Mouse (Mus musculus) 3T3-L1 (cell line): ENCODE data around the gene Rfpl4.
A peak's percentile ranks its signal among the peaks of the same experiment; 100 is the strongest.
"Not testable (repeated sequence)": the region's sequence is repeated elsewhere in the genome, so short reads cannot be mapped to it uniquely, and the experiment has no call there.

Source experiments
- DNase-seq: peaks from one replicate; pipeline ENCODE4 v3.0.0-alpha.2; 2015; ENCODE audit warnings: low read depth, low spot score

Gene Rfpl4

DNA sequence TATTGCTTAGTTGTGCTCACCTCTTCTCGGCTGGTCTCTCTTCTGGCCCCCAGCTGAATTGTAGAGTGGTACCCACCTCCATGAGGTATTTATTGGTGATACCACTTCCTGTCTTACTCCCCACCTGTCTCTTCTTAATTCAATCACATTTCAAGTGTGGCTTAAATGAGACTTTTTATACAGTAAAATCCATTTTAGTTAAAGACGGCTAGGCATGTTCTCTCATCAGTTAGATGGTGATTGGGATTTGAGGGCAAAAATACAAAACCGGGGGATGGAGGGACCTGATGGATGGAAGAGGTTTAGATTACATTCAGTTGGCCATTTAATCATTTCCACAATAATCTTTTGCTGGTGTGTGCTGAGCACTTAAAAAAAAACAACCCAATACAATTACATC, at the start of gene Rfpl4:
Rfpl4 (minus strand) TSS at position 101 of the 400 bp plus-strand sequence.
- DNase-seq: no peak

DNA sequence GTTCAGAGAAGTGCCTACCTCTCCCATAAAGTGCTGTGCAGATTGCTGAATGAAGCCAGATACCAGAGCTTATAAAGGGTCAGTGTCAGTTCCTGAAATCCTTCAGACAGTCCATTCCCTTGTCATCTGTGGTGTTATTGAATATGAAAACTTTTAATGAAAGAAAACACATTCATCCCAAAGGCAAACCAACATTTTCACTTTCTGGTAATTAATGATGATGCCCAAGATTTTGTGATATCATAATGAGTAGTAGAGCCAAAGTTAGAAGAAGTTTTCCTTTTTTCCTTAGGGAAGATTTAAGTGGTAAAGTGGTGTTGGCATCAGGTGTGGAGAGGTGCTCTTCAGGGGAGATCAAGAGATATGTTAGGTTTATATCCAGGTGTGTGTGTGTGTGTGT, 32.8 kb upstream of the Rfpl4 start, which contains the start of gene Vmn1r55:
Vmn1r55 (minus strand) TSS at position 101 of the 400 bp plus-strand sequence.
- not testable (repeated sequence) for DNase-seq

DNA sequence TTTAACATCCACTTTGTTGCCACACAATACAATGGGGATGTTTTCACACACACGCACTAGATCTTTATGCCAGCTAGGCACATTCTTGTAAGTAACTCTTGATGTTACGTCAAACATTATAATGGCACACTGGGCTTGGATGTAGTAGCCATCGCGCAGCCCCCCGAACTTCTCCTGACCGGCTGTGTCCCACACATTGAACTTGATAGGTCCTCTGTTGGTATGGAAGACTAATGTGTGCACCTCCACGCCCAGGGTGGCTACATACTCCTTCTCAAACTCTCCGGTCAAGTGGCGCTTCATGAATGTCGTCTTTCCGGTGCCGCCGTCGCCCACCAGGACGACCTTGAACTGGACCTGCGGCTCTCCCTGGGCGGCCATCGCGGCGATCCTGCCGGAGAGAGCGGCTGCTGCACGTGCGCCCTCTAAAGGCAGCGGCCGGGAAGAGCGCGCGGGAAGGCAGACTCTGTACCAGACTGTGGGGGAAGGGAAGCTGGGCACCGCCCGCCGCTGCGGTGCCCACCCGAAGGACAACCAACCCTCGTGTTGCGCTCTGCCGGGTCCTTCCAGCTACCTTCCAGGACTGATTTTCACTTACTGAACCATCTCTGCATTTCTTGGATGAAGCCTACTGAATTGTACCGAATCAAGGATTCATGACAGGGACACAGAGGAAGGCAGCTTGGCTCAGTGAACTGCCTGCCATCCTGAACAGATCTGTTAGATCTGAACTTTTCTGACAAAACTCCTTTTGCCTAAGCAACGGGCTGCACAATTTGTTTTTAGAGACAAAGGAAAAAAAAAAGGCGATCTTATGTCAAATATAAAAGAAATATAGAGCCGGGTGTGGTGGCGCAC, 9.0 kb upstream of the Rfpl4 start, which contains the start of gene Rasl2-9:
Rasl2-9 (minus strand) TSS at position 402 of the 858 bp plus-strand sequence.
- DNase-seq: no peak

DNA sequence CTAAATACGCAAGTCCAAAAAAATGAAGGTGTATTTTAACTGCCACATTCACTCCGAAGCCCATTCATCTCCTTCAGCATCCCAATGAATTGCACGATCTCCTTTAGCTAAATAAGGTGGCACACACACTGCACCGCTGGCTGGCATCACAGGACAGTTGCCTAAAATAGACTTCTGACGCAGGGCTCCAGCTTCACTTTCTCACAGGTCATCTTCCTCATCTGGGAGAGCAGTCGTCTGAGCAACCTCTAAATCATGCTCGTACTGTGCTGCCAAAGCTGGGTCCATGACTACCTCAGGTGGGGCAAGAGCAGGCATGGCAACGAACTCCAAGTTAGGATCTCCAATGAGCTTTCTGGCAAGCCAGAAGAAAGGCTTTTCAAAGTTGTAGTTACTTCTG, 8.3 kb upstream of the Rfpl4 start:
- no peak for DNase-seq

DNA sequence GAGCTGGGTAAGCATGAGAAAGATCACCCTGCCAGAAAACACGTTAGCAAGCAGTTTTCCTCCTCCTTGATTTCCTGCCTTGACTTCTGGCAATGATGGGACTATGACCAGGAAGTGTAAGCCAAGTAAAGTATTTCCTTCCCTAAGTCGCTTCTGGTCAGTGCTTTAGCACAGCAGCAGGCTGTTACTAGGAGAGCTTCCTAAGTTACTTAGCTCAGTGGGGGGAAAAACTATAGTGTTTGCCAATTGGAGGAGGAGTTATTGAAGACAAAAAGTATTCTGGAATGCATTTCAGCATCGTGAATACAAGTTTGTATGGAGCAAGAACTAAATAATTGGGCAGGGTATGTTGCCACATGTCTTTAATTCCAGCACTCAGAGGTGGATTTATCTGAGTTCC, 4.0 kb downstream of the Rfpl4 start:
- DNase-seq: no peak

DNA sequence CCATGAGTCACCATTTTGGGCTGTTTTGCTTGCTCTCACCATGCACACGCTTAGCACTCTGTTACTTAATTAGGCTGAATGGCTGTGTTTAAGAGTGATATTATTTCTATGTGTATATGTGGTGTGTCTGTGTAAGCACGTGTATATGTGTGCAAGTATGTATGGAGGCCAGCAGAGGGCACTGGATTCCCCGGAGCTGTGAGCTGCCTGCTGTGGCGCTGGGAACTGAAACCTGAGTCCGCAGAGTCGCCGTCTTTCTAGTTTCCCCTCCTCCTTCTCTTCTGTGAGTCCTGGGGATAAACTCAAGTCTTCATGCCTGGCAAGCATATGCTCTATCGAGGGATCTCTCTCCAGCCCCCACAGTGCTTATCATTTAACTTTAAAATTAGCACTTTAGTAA, 7.4 kb downstream of the Rfpl4 start:
- no peak for DNase-seq

DNA sequence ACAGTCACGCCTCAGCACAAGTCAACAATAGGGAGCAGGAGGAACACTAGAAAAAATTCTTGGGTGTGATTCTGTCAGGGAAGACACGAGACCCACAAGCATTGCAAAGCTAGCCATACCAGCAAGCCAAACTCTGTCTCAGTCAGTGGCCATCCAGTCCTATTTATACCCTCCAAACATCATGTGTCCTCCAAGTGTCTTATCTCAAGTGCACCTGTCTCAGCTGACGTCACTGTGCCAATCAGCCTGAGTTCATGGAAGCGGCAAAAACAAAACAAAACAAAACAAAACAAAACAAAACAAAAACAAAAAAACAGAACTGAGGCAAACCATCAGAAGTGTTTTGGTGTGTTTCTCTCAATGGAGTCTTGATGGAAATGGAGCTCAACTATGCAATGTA, 8.5 kb downstream of the Rfpl4 start:
- no peak for DNase-seq

DNA sequence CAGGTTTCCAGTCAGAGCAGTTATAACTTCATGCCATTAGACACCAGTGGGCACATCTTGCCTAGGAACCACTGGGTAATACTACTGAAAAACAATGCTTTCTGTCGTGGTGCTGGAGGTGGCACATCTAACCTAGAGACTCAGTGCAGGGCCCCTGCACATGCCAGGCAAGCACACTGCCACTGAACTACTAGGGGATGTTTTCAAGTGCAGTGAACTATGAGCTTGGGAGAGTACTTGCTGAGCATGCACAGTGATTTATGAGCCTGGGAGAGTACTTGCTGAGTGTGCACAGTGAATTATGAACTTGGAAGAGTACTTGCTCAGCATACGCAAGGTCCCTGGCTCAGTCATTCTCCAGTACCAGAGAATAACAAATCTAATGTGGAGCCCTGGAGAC, 14.2 kb downstream of the Rfpl4 start:
- DNase-seq: no peak

DNA sequence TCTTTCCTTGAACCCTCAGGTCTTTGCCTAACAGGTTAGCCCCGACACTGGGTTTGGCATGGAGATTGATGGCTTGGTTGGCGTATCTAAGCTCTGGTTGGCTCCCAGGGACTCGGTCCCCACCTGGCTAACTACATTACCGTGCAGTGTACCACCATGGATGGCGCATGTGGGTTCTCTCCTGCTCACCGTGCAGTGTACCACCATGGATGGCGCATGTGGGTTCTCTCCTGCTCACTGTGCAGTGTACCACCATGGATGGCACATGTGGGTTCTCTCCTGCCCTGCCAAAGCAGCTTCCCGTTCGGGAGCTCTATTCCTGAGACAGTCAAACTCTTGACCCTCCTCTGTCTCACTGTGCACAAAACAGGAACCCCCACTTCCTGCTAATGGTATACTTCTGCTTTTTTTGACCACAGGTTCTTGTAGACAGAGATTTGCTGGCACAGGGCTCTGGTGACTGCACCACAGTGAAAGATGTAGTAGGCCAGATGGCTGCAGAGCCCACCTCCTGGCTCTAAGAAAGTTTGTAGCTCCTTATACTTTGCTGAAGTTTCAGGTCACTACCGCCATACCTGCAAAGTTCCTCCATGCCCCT, 15.6 kb downstream of the Rfpl4 start:
- no peak for DNase-seq

DNA sequence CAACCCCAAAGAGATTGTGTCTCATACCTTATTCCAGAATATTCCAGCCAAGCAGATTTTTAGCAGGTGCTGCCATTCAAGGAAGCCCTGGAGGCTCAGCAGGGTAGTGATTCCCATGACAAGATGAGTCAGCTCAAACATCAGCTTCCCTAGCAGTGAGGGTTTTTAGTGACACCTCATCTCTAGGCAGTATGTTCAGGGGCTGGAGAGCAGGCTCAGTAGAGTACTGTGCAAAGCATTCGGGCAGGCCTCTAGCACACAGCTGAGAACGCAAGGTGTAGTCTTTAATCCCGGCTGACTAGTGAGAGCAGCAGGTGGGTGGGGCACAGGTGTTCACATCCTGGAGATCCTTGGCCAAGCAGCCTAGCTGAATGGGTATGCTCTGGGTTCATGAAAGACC, 17.0 kb downstream of the Rfpl4 start:
- DNase-seq: peak; percentile 34

DNA sequence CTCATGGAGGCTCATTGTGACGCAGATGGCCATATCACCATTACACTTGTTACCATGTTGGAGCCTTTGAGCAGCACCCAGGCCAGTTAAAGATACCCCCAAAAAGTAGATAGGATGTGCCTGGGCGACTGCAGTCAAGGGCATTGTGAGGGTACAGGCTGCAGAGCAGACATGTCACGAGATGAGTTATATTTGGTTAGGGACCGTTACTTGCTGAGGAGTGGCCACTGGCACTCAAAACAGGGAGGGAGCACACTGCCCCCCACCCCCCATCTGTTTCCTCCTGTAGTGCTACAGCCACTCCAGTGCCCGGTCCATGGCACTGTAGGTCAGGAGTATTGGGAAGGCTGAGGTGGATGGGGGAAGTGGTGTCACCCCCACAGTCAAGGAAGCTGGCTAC, 18.0 kb downstream of the Rfpl4 start:
- DNase-seq: no peak

DNA sequence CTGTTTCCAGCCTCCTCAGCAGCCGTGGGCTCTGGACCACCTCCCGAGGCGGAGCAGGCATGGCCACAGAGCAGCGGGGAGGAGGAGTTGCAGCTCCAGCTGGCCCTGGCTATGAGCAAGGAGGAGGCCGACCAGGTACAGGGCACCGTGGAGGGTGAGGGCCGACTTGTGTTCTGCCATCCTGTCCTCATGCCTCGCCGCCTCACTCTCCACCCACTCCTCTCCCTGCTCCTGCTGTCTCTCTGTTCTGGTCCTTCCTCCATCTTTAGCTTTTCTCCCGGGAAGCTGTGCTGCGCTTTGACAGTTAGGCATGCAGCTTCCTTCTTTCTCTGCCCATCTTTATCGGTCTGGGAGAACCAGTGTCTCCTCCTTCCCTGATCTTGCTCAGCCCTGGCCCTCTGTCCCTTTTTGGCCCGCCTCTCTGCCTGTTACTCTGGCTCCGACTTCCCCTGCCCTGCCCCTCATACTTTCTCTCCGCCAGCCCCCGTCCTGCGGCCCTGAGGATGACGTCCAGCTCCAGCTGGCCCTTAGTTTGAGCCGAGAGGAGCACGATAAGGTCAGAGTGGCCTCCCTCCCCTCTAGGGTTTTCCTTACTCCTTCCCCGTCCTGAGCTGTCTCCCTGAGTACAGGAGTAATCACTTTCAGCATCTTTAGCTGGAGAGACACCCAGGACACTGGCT, 23.8 kb downstream of the Rfpl4 start:
- DNase-seq: no peak

DNA sequence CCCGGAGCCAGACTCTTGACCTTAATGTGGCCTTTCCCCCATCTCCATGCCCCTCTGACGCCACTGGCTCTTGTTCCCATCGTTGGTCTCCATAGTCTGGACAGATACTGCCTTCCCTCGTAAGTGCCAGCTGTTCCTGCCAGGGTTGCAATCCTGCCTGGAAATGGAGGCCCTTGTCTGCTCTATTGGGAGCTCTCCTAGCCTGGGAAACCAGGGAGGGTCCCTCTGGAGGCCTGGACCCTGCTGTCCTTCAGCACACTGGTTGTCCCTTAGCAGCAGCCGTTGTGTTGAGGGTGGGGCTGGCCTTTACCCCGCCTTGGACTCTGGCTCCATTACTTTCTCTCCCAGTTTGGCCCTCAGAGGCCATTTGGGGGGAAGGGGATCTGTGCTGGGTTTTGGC, 24.4 kb downstream of the Rfpl4 start:
- DNase-seq: no peak

DNA sequence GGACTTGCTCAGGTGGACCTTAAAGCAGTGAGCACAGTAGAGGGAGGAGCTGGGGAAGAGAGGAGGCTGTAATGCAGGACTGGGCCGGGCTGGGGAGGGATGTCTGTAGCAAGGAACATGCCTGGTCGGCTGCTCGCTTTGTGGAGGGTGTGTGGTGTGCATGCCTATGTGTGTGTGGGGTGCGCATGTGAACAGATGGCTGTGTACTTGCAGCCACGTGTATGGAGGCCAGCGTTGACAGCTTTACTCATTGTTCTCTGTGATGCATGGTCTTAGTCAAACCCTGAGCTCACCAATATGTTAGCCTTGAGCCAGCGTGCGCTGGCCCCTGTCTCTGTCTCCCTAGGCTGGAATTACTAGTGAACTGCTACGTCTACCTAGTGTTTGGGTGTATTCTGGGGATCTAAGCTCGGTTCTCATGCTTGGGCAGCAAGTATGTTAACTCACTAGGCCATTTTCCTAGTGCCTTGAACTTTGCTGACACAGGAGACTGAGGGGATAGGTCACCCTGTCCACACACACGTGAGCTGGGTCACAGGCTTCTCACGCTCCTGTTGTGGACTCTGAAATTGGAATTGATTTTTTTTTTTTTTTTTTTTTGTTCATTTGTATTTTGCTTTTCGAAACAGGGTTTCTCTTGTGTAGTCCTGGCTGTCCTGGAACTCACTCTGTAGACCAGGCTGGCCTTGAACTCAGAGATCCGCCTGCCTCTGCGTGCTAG, 25.6 kb downstream of the Rfpl4 start:
- DNase-seq: no peak

DNA sequence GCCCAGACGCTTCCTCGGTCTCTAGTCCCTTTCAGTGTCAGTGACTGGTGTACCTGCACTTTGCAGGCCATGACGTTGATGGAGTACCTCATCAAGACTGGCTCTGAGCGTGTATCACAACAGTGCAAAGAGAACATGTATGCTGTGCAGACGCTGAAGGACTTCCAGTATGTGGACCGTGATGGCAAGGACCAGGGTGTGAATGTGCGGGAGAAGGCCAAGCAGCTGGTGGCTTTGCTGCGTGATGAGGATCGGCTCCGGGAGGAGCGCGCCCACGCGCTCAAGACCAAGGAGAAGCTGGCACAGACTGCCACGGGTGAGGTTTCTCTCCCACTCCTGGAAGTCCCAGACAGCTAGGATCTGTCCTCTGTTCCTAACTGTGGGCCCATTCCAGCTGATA, 26.9 kb downstream of the Rfpl4 start:
- no peak for DNase-seq

DNA sequence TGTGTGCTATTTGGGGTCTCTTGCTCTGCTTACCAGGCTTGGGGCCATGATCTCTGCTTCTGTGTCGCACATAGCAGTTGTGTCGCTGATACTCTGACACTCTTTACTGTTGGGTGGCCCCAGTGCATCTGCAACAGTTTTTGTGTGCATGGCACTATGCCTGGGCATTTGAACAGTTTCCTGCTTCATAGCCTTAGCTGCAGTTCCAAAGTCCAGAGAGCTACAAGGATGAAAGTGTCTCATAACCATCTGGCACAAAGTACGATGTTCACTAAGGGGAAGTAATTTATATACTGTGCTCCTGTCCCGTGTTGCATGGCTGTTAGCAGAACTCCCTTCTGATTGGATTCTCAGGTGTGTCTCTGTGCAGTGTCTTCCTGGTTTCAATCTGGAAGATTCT, 28.9 kb downstream of the Rfpl4 start:
- no peak for DNase-seq

DNA sequence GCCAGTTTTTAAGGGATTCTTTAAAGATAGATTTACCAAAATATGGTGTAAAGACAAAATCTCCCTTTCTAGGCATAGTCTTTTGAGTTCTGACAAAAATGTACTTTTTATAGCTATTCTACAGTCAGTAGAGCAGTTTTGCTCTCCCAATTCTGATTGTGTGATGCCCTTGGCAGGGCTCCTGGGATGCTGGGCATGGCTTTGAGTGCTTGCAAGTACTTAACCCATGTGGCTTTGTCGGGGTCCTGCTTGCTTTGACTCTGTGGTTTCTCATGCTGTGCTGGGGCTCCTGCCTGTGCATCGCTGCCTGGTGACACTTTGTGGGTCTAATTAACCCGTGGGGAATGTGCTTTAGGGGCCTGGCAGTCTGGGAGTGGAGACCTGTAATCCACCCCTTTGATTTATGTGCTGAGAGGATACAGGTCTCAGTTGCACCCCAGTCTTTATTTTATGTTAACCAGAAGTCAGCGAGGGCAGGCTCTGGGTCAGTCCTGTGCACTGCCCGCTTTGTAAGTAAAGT, 29.8 kb downstream of the Rfpl4 start:
- no peak for DNase-seq

DNA sequence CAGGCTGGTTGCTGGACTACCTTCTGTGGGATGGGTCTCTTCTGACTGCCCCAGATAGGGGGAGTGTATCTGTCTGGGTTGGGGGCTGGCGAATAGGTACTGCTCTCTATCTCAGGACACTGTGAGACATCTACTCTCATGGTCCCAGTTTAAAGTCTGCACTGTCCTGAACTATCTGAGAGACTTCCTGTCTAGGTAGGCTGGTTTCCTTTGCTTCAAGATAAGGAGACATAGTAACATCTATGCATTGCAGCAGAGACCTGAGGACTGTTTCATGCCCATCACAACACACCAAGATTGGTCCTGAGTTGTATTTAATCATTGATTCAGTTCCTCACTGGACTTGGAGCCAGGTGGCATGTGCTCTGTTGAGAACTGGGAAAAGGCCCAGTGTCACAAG, 31.2 kb downstream of the Rfpl4 start:
- no peak for DNase-seq

DNA sequence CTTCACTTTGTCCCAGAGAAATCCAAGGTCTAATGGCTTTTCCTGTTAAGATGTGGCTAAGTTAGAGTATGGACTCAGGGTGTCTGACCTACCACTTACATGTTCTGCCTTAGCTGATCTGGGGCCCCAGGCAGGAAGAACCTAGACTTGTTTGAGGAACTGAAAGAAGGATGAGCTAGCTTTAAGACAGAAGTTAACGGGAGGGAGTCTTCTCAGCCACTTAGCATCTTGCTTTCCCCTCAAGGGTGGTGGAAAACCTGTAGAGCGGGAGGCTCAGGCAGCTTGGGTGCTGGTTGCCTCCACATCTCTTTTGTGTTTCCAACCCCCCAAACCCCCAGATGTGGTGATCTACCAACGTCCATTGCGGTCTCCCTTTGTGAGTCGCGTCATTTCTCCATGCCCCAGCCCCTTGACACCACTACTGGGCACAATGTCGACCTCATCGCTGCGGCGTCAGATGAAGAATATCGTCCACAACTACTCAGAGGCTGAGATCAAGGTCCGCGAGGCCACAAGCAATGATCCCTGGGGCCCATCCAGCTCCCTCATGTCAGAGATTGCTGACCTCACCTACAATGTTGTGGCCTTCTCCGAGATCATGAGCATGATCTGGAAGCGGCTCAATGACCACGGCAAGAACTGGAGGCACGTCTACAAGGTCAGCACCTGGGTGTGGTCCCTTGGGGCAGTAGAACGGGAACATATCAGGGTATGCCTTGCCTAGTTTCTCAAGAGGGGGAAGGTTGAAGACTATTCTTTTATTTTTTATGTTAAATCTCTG, 33.2 kb downstream of the Rfpl4 start:
- no peak for DNase-seq

DNA sequence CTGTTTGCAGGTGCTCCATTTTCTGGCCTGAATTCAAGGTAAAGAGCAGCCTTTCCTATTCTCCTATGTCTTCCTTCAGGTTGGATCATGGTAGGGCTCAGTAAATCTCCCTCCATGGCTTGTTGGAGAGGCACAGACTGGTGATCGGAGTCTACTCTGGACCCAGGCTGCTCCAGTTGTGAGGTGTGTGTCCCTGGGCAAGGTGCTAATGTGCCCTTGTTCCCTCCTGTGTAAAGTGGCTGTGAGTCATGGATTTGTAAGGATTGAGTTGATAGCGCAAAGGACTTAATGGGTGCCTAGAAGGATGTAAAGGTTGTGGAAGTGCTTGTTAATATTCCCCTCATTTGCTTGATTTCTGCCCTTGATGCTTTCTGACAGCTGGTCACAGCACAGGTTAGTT, 34.8 kb downstream of the Rfpl4 start:
- DNase-seq: no peak

DNA sequence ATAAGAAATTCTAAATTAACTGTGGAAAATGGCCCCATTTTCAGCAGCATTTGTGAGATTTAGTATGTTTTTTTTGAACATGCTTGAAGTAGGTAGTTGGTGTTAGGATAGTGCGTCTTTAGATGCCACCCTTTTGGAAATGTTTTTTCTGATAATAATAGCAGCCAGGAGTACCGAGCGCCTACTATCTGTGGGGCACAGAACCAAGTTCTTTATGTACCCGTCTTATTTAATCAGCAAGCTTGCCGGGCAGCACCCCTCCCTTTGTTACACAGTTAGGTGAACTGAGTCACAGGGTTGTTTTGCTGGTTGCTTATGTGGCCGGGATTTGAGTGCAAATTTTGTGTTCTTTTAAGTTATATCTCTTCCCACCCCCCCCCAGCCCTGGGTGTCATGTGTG, 35.5 kb downstream of the Rfpl4 start:
- peak; percentile 44 for DNase-seq
